ENCODE assay signal across 22 mouse cellular contexts in the genomic region with DNA sequence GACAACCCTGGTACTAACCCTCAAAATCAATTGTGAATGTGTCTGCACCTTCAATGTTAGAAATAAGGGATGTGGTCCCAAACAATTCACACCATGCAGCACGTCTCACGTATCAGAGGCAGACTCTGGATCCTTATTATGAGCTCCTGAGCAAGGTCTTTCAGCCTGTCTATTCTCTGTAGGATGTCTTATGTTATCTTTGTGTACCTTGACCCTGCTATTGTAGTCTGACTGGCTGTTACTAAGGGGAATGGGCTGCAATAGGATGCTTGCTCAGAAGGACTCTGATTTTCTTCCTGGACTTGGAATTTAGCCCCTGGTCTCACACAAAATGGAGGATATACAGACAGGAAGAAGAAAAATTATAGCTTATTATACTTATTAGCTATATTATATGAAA.
A peak's percentile ranks its signal among the peaks of the same experiment; 100 is the strongest.
DNase-seq lines count a peak whose midpoint lies in the region; ATAC-seq and TF ChIP-seq lines count a peak whose summit lies in the region.
"Had no signal": no experiment of that assay in that cellular context is flagged by ENCODE, and none has a peak within 500 bp of the region (broad histone marks: within the 10 kb centered on the region; RNA-seq: fewer than 3 reads in every experiment).

No protein-coding gene starts in this region.

- no peaks in the 10 kb centered on the region for H3K27me3 ChIP-seq in intestine, embryonic 15.5 days (replicated peaks)
- no peaks in the 10 kb centered on the region for H3K27me3 ChIP-seq in intestine, postnatal 0 days (replicated peaks; ENCODE audit: control insufficient read depth, insufficient read depth, low read length)
- H3K27me3 ChIP-seq: embryonic facial prominence, embryonic 13.5 days; embryonic facial prominence, embryonic 15.5 days; forebrain, embryonic 12.5 days had no signal

- no peak overlapping the region for H3K9ac ChIP-seq in intestine, embryonic 15.5 days
- no peak overlapping the region for H3K9ac ChIP-seq in intestine, postnatal 0 days (ENCODE audit: low read depth, low read length)
- H3K9ac ChIP-seq: embryonic facial prominence, embryonic 13.5 days; embryonic facial prominence, embryonic 15.5 days; forebrain, embryonic 12.5 days had no signal

- no peak overlapping the region for H3K4me2 ChIP-seq in intestine, embryonic 15.5 days (replicated peaks)
- no peak overlapping the region for H3K4me2 ChIP-seq in intestine, postnatal 0 days (replicated peaks; ENCODE audit: low read depth)
- H3K4me2 ChIP-seq: embryonic facial prominence, embryonic 13.5 days; embryonic facial prominence, embryonic 15.5 days; forebrain, embryonic 12.5 days had no signal

- H3K27ac ChIP-seq in intestine, embryonic 15.5 days = no peak overlapping the region
- peak overlapping the region; percentile 22; the same call in 1 of the 2 replicates for H3K27ac ChIP-seq in intestine, postnatal 0 days (ENCODE audit: low read depth, low read length)
- H3K27ac ChIP-seq: embryonic facial prominence, embryonic 13.5 days; embryonic facial prominence, embryonic 15.5 days; forebrain, embryonic 10.5 days; forebrain, embryonic 12.5 days had no signal

- no peaks in the 10 kb centered on the region for H3K36me3 ChIP-seq in intestine, embryonic 15.5 days
- no peaks in the 10 kb centered on the region for H3K36me3 ChIP-seq in intestine, postnatal 0 days (ENCODE audit: control insufficient read depth, insufficient read depth)
- H3K36me3 ChIP-seq: embryonic facial prominence, embryonic 13.5 days; embryonic facial prominence, embryonic 15.5 days; forebrain, embryonic 10.5 days; forebrain, embryonic 12.5 days had no signal

- WGBS in intestine, embryonic 15.5 days = 76% methylated on average over 2 of the region's 2 CpGs
- WGBS in intestine, postnatal 0 days = 33% methylated on average over 2 of the region's 2 CpGs

- no peaks in the 10 kb centered on the region for H3K4me1 ChIP-seq in intestine, embryonic 15.5 days (replicated peaks)
- 0 out of 2 replicates have a peak, but pooled peaks cover 5% of the 10 kb centered on the region for H3K4me1 ChIP-seq in intestine, postnatal 0 days (replicated peaks; ENCODE audit: control insufficient read depth, insufficient read depth, low read length)
- H3K4me1 ChIP-seq: embryonic facial prominence, embryonic 13.5 days; embryonic facial prominence, embryonic 15.5 days had no signal

- TF ChIP-seq CTCF in brain, embryonic 14.5 days (IDR thresholded peaks at IDR 0.05; ENCODE audit: borderline replicate concordance, extremely low read depth, insufficient read depth, insufficient read length) = no peak
- no peak for TF ChIP-seq CTCF in intestine, postnatal 0 days (IDR thresholded peaks at IDR 0.05; ENCODE audit: low read depth)

- no peaks in the 10 kb centered on the region for H3K9me3 ChIP-seq in intestine, embryonic 15.5 days
- H3K9me3 ChIP-seq in intestine, postnatal 0 days (ENCODE audit: control insufficient read depth) = no peaks in the 10 kb centered on the region
- H3K9me3 ChIP-seq: embryonic facial prominence, embryonic 13.5 days; embryonic facial prominence, embryonic 15.5 days; forebrain, embryonic 10.5 days; forebrain, embryonic 12.5 days had no signal

- peak; percentile 88 for ATAC-seq in intestine, embryonic 15.5 days
- peak; percentile 85 for ATAC-seq in intestine, postnatal 0 days
- no peak for ATAC-seq in frontal cortex, adult (ENCODE audit: low TSS enrichment)
- ATAC-seq: forebrain, embryonic 14.5 days; forebrain, embryonic 16.5 days had no signal

- H3K4me3 ChIP-seq in intestine, embryonic 15.5 days (replicated peaks) = no peak overlapping the region
- H3K4me3 ChIP-seq in intestine, postnatal 0 days (ENCODE audit: low read depth, low read length) = no peak overlapping the region
- H3K4me3 ChIP-seq: embryonic facial prominence, embryonic 13.5 days; embryonic facial prominence, embryonic 15.5 days; erythroblast, embryonic 14.5 days; forebrain, embryonic 10.5 days; forebrain, embryonic 12.5 days had no signal

- no peak for TF ChIP-seq POLR2A in brain, embryonic 14.5 days (IDR thresholded peaks at IDR 0.05; ENCODE audit: borderline replicate concordance, extremely low read depth, insufficient read depth, insufficient read length, poor library complexity, severe bottlenecking)

- peak; percentile 5 for DNase-seq in brain, embryonic 14.5 days (ENCODE audit: low read depth)
- DNase-seq in right cerebral cortex, postnatal 25 days = no peak
- DNase-seq: adrenal gland, adult 2 months; adrenal gland, postnatal 10 days; adrenal gland, postnatal 25 days; cerebellum, adult 11 months; cerebellum, adult 18-20 months; cerebellum, adult 8-10 months; cerebellum, adult 9-11 months; cerebellum, postnatal 14 days; cerebellum, postnatal 36 days; embryo, embryonic 11 days had no signal
